Mouse (Mus musculus): ENCODE measurements around the gene Gramd1a.

GRCm38 (mm10) chr7:31114646-31115045 is 41.0 kb downstream of the Gramd1a start:
- peak; percentile 41 for TF ChIP-seq CTCF (IDR thresholded peaks at IDR 0.05; ENCODE audit: low read depth, low read length)
- TF ChIP-seq POLR2A (IDR thresholded peaks at IDR 0.05; ENCODE audit: insufficient read depth, low read length) = no peak
- no peak for TF ChIP-seq EP300 (IDR thresholded peaks at IDR 0.05; ENCODE audit: insufficient read depth, low read depth, low read length)
